Mouse (Mus musculus): ENCODE data around the gene Prickle1. TPM values are rescaled to one million over a fixed set of nuclear protein-coding genes. Genes with fewer than 3 reads are reported as not detected.

The Prickle1 gene
- polyA plus RNA-seq, 1 experiment, result not detected

DNA sequence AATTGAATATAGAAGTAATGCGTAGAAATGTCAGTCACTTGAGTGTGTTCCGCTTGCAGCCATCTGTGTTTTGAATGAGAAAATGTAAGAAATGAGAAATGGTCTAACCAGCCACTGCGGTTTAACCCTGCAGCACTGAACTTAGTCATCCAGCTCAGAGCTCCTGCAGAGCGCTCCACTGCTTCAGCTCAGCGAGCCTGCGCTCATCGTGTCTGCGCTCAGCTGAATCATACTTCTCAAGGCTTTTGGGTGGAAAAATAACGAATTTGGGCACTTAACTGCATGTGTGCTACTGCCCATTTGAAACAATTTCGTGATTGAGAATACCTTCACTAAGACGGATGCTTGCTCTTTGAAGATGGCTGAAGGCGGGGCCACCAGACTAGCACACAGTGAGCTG, 124.0 kb downstream of the Prickle1 start:
- Histone ChIP-seq H3K4me1 (ENCODE audit: control insufficient read depth, insufficient read depth, low read length) (peaks cover 7% of the 10 kb centered on the region), H3K4me3 (ENCODE audit: insufficient read depth, low read length) (no peak overlapping the region), H3K27ac (ENCODE audit: insufficient read depth, low read depth, low read length) (no peak overlapping the region)
- no peak for TF ChIP-seq CTCF (IDR thresholded peaks at IDR 0.05; ENCODE audit: low read depth, low read length)

DNA sequence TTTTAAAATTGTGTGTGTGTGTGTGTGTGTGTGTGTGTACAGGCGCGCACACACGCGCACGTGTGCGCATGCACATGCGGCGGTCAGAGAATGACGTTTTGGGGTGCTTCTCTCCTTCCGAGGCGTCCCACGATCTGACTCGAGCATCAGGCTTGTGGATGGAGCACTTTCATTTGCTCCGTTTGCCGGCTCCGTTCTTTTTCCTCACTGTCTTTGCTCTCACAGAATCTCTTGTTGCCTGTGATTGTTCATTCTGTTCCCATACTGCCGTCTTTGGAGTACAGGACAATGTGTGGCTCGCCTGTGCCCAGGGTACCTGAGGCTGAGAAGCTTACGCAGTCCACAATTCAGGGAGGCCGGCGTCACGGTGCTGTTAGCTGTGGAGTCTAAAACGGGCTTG, 134.6 kb downstream of the Prickle1 start:
- H3K4me1 ChIP-seq (ENCODE audit: control insufficient read depth, insufficient read depth, low read length), result no peaks in the 10 kb centered on the region
- no peak overlapping the region for H3K4me3 ChIP-seq (ENCODE audit: insufficient read depth, low read length)
- no peak overlapping the region for H3K27ac ChIP-seq (ENCODE audit: insufficient read depth, low read depth, low read length)
- TF ChIP-seq POLR2A (IDR thresholded peaks at IDR 0.05; ENCODE audit: borderline replicate concordance, low read depth, low read length) (no peak), CTCF (IDR thresholded peaks at IDR 0.05; ENCODE audit: low read depth, low read length) (no peak)

DNA sequence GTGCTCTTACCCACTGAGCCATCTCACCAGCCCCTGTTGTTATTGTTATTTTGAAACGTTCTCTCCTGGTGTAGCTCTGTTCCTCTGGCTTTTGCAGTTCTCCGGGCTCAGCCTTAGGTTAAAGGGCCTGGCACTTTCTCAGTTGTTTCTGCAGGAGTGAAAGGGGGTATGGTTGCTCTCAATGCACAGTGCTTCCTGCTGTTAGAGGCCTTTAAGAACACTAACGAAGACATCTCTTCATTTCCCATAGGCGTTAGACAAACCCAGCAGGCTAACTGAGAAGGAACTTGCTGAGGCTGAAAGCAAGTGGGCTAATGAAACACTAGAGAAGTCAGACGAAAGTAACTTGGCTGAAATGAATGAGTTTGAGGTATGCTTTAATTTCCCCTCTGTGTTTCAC, 136.3 kb downstream of the Prickle1 start:
- Histone ChIP-seq H3K4me3 (ENCODE audit: insufficient read depth, low read length) (no peak overlapping the region), H3K27ac (ENCODE audit: insufficient read depth, low read depth, low read length) (no peak overlapping the region), H3K4me1 (ENCODE audit: control insufficient read depth, insufficient read depth, low read length) (no peaks in the 10 kb centered on the region)
- TF ChIP-seq CTCF (IDR thresholded peaks at IDR 0.05; ENCODE audit: low read depth, low read length), result no peak
- TF ChIP-seq POLR2A (IDR thresholded peaks at IDR 0.05; ENCODE audit: borderline replicate concordance, low read depth, low read length), result no peak

DNA sequence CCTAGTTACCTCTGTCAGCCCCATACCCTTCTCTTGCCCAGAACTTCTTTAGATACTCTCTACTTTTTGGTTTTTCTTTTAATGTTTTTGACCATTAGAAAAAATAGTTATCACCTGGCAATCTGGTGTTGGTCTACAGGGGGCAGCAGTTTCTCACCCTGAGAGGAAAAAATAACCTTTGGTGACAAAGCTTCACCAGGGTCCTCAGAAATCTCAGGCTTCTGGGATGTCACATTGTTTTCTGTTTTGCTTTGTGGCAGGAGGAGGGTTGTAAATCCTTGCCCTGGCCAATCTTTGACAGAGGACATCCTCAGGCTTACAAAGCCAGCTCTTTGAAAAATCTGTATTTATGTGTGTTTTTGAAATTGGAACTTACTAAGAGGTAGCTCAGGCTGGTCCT, 139.7 kb downstream of the Prickle1 start:
- Histone ChIP-seq H3K4me3 (ENCODE audit: insufficient read depth, low read length) (no peak overlapping the region), H3K4me1 (ENCODE audit: control insufficient read depth, insufficient read depth, low read length) (no peaks in the 10 kb centered on the region), H3K27ac (ENCODE audit: insufficient read depth, low read depth, low read length) (no peak overlapping the region)
- TF ChIP-seq CTCF (IDR thresholded peaks at IDR 0.05; ENCODE audit: low read depth, low read length), result no peak
- no peak for TF ChIP-seq POLR2A (IDR thresholded peaks at IDR 0.05; ENCODE audit: borderline replicate concordance, low read depth, low read length)

DNA sequence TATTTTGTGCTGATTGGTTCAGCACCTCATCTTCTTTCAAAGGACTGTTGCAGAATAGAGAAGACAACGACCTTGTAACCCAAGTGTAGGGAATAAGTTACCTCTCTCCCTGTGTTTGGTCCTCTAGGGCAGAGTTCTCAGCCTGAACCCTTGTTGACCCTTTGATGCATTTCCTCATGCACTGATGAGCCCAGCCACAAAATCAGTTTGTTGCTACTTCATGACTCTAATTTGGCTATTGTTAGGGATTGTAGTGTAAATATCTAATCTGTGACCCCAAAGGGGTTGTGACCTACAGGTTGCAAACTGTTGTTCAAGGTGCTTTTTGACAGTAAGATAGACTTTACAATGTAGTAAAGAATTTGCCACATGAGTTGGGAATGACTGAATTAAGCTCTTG, 142.4 kb downstream of the Prickle1 start:
- Histone ChIP-seq H3K4me1 (ENCODE audit: control insufficient read depth, insufficient read depth, low read length) (no peaks in the 10 kb centered on the region), H3K4me3 (ENCODE audit: insufficient read depth, low read length) (no peak overlapping the region), H3K27ac (ENCODE audit: insufficient read depth, low read depth, low read length) (no peak overlapping the region)
- TF ChIP-seq POLR2A (IDR thresholded peaks at IDR 0.05; ENCODE audit: borderline replicate concordance, low read depth, low read length) (no peak), CTCF (IDR thresholded peaks at IDR 0.05; ENCODE audit: low read depth, low read length) (no peak)

Other genes starting within 250 kb of the Prickle1 start
- 109 and 132 TPM in 2 replicates for gene Zcrb1, start 197.6 kb downstream of the Prickle1 start, polyA plus RNA-seq (2012; ENCODE audit: insufficient read depth, insufficient read length, missing spikeins)
- 25.5 and 27.3 TPM in 2 replicates for gene Pphln1, start 197.5 kb downstream of the Prickle1 start, polyA plus RNA-seq (2012; ENCODE audit: insufficient read depth, insufficient read length, missing spikeins)